Mouse (Mus musculus): ENCODE measurements at regions not wholly inside any gene's neighbourhood (a gene's known extent, or its start where the extent isn't known, plus 50 kb on each side); places are given as distances from the start of the nearest gene placed in this dataset.

GRCm38 (mm10) chr13:35189028-35189711 lies 162.3 kb upstream of the Eci2 start:
- ATAC-seq (ENCODE audit: insufficient read depth, low read depth): no peak
- Histone ChIP-seq H3K9ac (replicated peaks; ENCODE audit: low read depth, low read length) (no peak overlapping the region), H3K9me3 (replicated peaks; ENCODE audit: control insufficient read depth, low read length) (no peaks in the 10 kb centered on the region), H3K27ac (ENCODE audit: low read depth) (0 out of 2 replicates have a peak overlapping the region, but pooled peaks have one; percentile 25), H3K4me2 (ENCODE audit: low read depth, low read length) (peak overlapping the region; percentile 26; the same call in 1 of the 2 replicates), H3K4me3 (ENCODE audit: low read depth, low read length) (no peak overlapping the region), H3K27me3 (ENCODE audit: control insufficient read depth, insufficient read depth, low read length) (no peaks in the 10 kb centered on the region), H3K36me3 (replicated peaks; ENCODE audit: control insufficient read depth, insufficient read depth, low read length) (no peaks in the 10 kb centered on the region), H3K4me1 (ENCODE audit: control insufficient read depth, insufficient read depth) (0 out of 2 replicates have a peak, but pooled peaks cover 5% of the 10 kb centered on the region)
- DNase-seq (ENCODE audit: low spot score): no peak
- TF ChIP-seq EP300 (IDR thresholded peaks at IDR 0.05; ENCODE audit: low read depth) (no peak), CTCF (IDR thresholded peaks at IDR 0.05; ENCODE audit: low read depth) (no peak)
- 44% methylated on average over 16 of the region's 16 CpGs for WGBS

GRCm38 (mm10) chr13:35202069-35202468 lies 175.2 kb upstream of the Eci2 start:
- TF ChIP-seq EP300 (IDR thresholded peaks at IDR 0.05; ENCODE audit: low read depth): no peak
- no peak for TF ChIP-seq CTCF (IDR thresholded peaks at IDR 0.05; ENCODE audit: low read depth)
- no peak overlapping the region for H3K9ac ChIP-seq (replicated peaks; ENCODE audit: low read depth, low read length)
- no peak for ATAC-seq (ENCODE audit: insufficient read depth, low read depth)
- H3K4me3 ChIP-seq (ENCODE audit: low read depth, low read length): no peak overlapping the region
- H3K4me2 ChIP-seq (ENCODE audit: low read depth, low read length): no peak overlapping the region
- no peak overlapping the region for H3K27ac ChIP-seq (ENCODE audit: low read depth)
- WGBS: 67% methylated on average over 1 of the region's 1 CpGs
- DNase-seq (ENCODE audit: low spot score): no peak
- H3K36me3 ChIP-seq (replicated peaks; ENCODE audit: control insufficient read depth, insufficient read depth, low read length): no peaks in the 10 kb centered on the region
- H3K9me3 ChIP-seq (replicated peaks; ENCODE audit: control insufficient read depth, low read length): no peaks in the 10 kb centered on the region
- H3K4me1 ChIP-seq (ENCODE audit: control insufficient read depth, insufficient read depth): no peaks in the 10 kb centered on the region
- H3K27me3 ChIP-seq (ENCODE audit: control insufficient read depth, insufficient read depth, low read length): no peaks in the 10 kb centered on the region

- H3K9ac ChIP-seq (replicated peaks; ENCODE audit: low read depth, low read length): no peak overlapping the region
- no peak overlapping the region for H3K4me3 ChIP-seq (ENCODE audit: low read depth, low read length)
- DNase-seq (ENCODE audit: low spot score) (no peak), ATAC-seq (ENCODE audit: insufficient read depth, low read depth) (no peak)
- 64% methylated on average over 3 of the region's 3 CpGs for WGBS
- H3K27me3 ChIP-seq (ENCODE audit: control insufficient read depth, insufficient read depth, low read length): no peaks in the 10 kb centered on the region
- no peak overlapping the region for H3K27ac ChIP-seq (ENCODE audit: low read depth)
- H3K4me2 ChIP-seq (ENCODE audit: low read depth, low read length): no peak overlapping the region
- H3K36me3 ChIP-seq (replicated peaks; ENCODE audit: control insufficient read depth, insufficient read depth, low read length): no peaks in the 10 kb centered on the region
- no peaks in the 10 kb centered on the region for H3K4me1 ChIP-seq (ENCODE audit: control insufficient read depth, insufficient read depth)
- H3K9me3 ChIP-seq (replicated peaks; ENCODE audit: control insufficient read depth, low read length): no peaks in the 10 kb centered on the region
- TF ChIP-seq CTCF (IDR thresholded peaks at IDR 0.05; ENCODE audit: low read depth): no peak
- no peak for TF ChIP-seq EP300 (IDR thresholded peaks at IDR 0.05; ENCODE audit: low read depth)
Measured at GRCm38 (mm10) chr13:35208319-35208718, 181.4 kb upstream of the Eci2 start.

- no peak overlapping the region for H3K9ac ChIP-seq (replicated peaks; ENCODE audit: low read depth, low read length)
- H3K4me2 ChIP-seq (ENCODE audit: low read depth, low read length): no peak overlapping the region
- H3K9me3 ChIP-seq (replicated peaks; ENCODE audit: control insufficient read depth, low read length): no peaks in the 10 kb centered on the region
- no peak for TF ChIP-seq CTCF (IDR thresholded peaks at IDR 0.05; ENCODE audit: low read depth)
- no peak for TF ChIP-seq EP300 (IDR thresholded peaks at IDR 0.05; ENCODE audit: low read depth)
- ATAC-seq (ENCODE audit: insufficient read depth, low read depth) (no peak), DNase-seq (ENCODE audit: low spot score) (peak; percentile 7)
- no peaks in the 10 kb centered on the region for H3K36me3 ChIP-seq (replicated peaks; ENCODE audit: control insufficient read depth, insufficient read depth, low read length)
- WGBS: 20% methylated on average over 4 of the region's 4 CpGs
- H3K4me1 ChIP-seq (ENCODE audit: control insufficient read depth, insufficient read depth): no peaks in the 10 kb centered on the region
- no peaks in the 10 kb centered on the region for H3K27me3 ChIP-seq (ENCODE audit: control insufficient read depth, insufficient read depth, low read length)
- H3K27ac ChIP-seq (ENCODE audit: low read depth): no peak overlapping the region
- no peak overlapping the region for H3K4me3 ChIP-seq (ENCODE audit: low read depth, low read length)
Measured at GRCm38 (mm10) chr13:35209551-35209950, 182.7 kb upstream of the Eci2 start.

- Histone ChIP-seq H3K4me3 (ENCODE audit: low read depth, low read length) (no peak overlapping the region), H3K27ac (ENCODE audit: low read depth) (no peak overlapping the region)
Measured at GRCm38 (mm10) chr13:35211834-35212233, 184.9 kb upstream of the Eci2 start.

GRCm38 (mm10) chr13:35212276-35212675 lies 185.4 kb upstream of the Eci2 start:
- ATAC-seq (ENCODE audit: insufficient read depth, low read depth) (no peak), DNase-seq (ENCODE audit: low spot score) (no peak)
- H3K36me3 ChIP-seq (replicated peaks; ENCODE audit: control insufficient read depth, insufficient read depth, low read length): no peaks in the 10 kb centered on the region
- no peak overlapping the region for H3K4me3 ChIP-seq (ENCODE audit: low read depth, low read length)
- no peak overlapping the region for H3K27ac ChIP-seq (ENCODE audit: low read depth)
- H3K4me2 ChIP-seq (ENCODE audit: low read depth, low read length): no peak overlapping the region
- H3K9ac ChIP-seq (replicated peaks; ENCODE audit: low read depth, low read length): no peak overlapping the region
- H3K9me3 ChIP-seq (replicated peaks; ENCODE audit: control insufficient read depth, low read length): no peaks in the 10 kb centered on the region
- TF ChIP-seq EP300 (IDR thresholded peaks at IDR 0.05; ENCODE audit: low read depth) (no peak), CTCF (IDR thresholded peaks at IDR 0.05; ENCODE audit: low read depth) (no peak)
- WGBS: 76% methylated on average over 4 of the region's 4 CpGs
- no peaks in the 10 kb centered on the region for H3K27me3 ChIP-seq (ENCODE audit: control insufficient read depth, insufficient read depth, low read length)
- H3K4me1 ChIP-seq (ENCODE audit: control insufficient read depth, insufficient read depth): no peaks in the 10 kb centered on the region

More at GRCm38 (mm10) chr13:35211834-35212233, 184.9 kb upstream of the Eci2 start:
- Histone ChIP-seq H3K9ac (replicated peaks; ENCODE audit: low read depth, low read length) (no peak overlapping the region), H3K36me3 (replicated peaks; ENCODE audit: control insufficient read depth, insufficient read depth, low read length) (no peaks in the 10 kb centered on the region), H3K4me1 (ENCODE audit: control insufficient read depth, insufficient read depth) (no peaks in the 10 kb centered on the region), H3K4me2 (ENCODE audit: low read depth, low read length) (no peak overlapping the region), H3K9me3 (replicated peaks; ENCODE audit: control insufficient read depth, low read length) (no peaks in the 10 kb centered on the region), H3K27me3 (ENCODE audit: control insufficient read depth, insufficient read depth, low read length) (no peaks in the 10 kb centered on the region)
- DNase-seq (ENCODE audit: low spot score) (no peak), ATAC-seq (ENCODE audit: insufficient read depth, low read depth) (no peak)
- 94% methylated on average over 9 of the region's 9 CpGs for WGBS
- TF ChIP-seq CTCF (IDR thresholded peaks at IDR 0.05; ENCODE audit: low read depth): no peak
- TF ChIP-seq EP300 (IDR thresholded peaks at IDR 0.05; ENCODE audit: low read depth): no peak

All from heart, postnatal 0 days (tissue).